Mouse (Mus musculus): Measurements from ENCODE around the gene Sf3a2. TPM values are rescaled to one million over a fixed set of nuclear protein-coding genes. Genes with fewer than 3 reads are reported as not detected.

The Sf3a2 gene
- polyA plus RNA-seq, 1 experiment from 2014 or later, result 51.3 TPM

DNA sequence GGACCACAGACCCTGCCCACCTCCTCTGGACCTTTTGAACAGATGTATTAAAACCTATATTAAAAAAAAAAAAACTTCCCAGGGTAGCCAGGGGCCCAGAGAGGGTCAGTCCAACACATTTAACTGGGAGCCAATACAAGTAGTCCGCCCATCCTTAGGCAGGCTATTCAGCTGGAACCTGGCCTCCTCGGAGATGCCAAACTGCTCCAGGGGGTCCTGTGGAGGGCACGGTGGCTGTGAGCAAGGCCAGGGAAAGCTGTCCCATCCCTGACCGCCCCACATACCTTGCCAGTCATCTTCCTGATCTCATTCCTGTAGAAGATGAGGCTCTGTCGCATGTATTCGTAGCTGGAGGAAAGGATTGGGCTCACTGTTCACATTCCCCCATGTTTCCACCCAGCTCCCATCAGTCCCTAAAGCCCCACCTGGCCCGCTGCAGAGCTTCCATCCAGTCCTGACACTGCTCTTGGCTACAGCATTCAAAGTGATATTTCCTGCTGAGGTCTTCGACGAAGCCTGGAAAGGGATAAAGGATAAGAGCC is 1.6 kb upstream of the Sf3a2 start:
- WGBS, result 85% methylated on average over 9 of the region's 9 CpGs
- Histone ChIP-seq H3K9ac (ENCODE audit: low read length) (peak overlapping the region; percentile 99; the same call in 1 of the 2 replicates), H3K4me1 (ENCODE audit: control insufficient read depth, insufficient read depth, low read length) (peaks cover 26% of the 10 kb centered on the region), H3K4me3 (replicated peaks; ENCODE audit: low read length) (peak overlapping the region; percentile 94; the same call in 1 of the 2 replicates), H3K9me3 (replicated peaks; ENCODE audit: control insufficient read depth, low read length) (no peaks in the 10 kb centered on the region), H3K4me2 (ENCODE audit: low read depth, low read length) (peak overlapping the region; percentile 79; the same call in 1 of the 2 replicates), H3K36me3 (ENCODE audit: control insufficient read depth, insufficient read depth, low read length) (peaks cover 11% of the 10 kb centered on the region; the same call in 1 of the 2 replicates), H3K27me3 (ENCODE audit: control insufficient read depth, insufficient read depth, low read length) (no peaks in the 10 kb centered on the region), H3K27ac (ENCODE audit: low read length) (no peak overlapping the region)
- no peak for ATAC-seq (ENCODE audit: insufficient read depth, low FRiP score)

DNA sequence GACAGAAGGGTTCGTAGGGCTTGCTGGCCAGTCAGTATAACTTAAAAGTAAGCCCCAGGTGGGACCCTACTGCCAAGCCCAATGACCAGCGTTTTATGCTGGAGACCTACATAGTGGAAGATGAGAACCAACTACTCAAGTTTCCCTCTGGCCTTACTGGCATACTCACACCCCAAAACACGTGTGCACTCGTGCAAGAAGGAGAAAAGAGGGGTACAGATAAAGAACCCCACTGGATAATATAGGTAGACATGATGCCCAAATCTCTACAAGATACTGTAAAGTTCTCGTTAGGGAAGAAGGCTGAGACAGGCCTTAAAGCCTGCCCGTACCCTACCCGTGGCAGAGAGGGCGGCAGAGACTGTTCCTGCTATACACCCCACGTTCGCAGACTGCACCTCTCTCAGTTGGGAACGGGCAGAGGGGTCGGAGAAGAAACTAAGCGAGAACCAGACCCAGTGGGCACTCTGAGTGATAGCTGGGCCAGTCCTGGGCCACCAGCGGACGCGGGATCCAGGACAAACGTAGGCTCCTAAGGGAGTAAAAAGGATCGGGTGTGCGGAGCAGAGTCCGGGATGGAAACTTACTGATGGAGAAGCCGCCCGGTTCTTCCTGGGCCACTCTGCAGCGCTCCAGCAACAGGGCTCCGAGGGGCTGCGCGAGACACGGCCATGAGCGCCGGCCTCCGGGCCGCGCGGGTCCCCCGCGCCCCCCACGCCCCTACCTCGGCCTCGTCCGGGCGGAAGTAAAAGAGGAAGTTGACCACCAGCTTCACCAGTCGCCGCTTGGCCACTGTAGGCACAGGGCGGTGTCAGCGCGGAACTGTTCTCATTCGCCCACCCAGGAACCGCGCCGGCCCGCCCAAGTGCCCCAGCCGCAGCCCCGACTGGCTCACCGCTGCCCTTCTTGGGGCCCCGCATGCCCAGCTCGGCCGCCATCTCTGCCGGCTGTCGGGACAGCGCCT is 530 bp upstream of the Sf3a2 start:
- Histone ChIP-seq H3K9me3 (replicated peaks; ENCODE audit: control insufficient read depth, low read length) (no peaks in the 10 kb centered on the region), H3K27ac (ENCODE audit: low read length) (peak overlapping the region; percentile 98), H3K27me3 (ENCODE audit: control insufficient read depth, insufficient read depth, low read length) (no peaks in the 10 kb centered on the region), H3K9ac (ENCODE audit: low read length) (peak overlapping the region; percentile 99), H3K36me3 (ENCODE audit: control insufficient read depth, insufficient read depth, low read length) (peaks cover 12% of the 10 kb centered on the region; the same call in 1 of the 2 replicates), H3K4me1 (ENCODE audit: control insufficient read depth, insufficient read depth, low read length) (peaks cover 21% of the 10 kb centered on the region), H3K4me3 (replicated peaks; ENCODE audit: low read length) (peak overlapping the region; percentile 94), H3K4me2 (ENCODE audit: low read depth, low read length) (peak overlapping the region; percentile 79)
- 3% methylated on average over 48 of the region's 59 CpGs for WGBS
- peak; percentile 42 for ATAC-seq (ENCODE audit: insufficient read depth, low FRiP score)

DNA sequence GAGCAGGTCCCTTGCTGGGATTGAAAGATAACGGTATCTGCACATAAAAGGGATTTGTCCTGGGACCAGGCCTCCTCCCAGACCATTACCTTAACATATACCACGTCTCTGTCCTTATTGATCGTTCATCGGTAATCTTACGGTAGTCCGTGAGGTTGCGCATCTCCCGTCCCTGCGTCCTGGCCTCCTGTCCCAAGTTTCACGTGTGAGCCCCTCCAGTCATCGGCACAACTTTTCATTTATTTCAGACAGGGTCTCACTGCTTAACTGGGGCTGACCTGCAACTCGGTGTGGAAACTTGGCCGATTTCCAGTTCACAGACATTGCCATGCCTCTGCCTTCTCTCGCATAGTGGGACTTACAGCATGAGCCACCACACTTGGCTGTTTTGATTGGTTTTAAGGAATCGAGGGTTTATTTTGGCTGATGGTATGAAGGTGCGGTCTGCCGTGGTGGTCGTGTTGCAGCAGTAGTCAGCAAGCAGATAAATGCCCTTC is 1.1 kb downstream of the Sf3a2 start:
- H3K9ac ChIP-seq (ENCODE audit: low read length), result peak overlapping the region; percentile 99
- H3K27ac ChIP-seq (ENCODE audit: low read length), result peak overlapping the region; percentile 98
- 1% methylated on average over 18 of the region's 18 CpGs for WGBS
- peaks cover 23% of the 10 kb centered on the region for H3K36me3 ChIP-seq (ENCODE audit: control insufficient read depth, insufficient read depth, low read length)
- H3K4me3 ChIP-seq (replicated peaks; ENCODE audit: low read length), result peak overlapping the region; percentile 94
- peaks cover 21% of the 10 kb centered on the region for H3K4me1 ChIP-seq (ENCODE audit: control insufficient read depth, insufficient read depth, low read length)
- no peaks in the 10 kb centered on the region for H3K27me3 ChIP-seq (ENCODE audit: control insufficient read depth, insufficient read depth, low read length)
- ATAC-seq (ENCODE audit: insufficient read depth, low FRiP score), result no peak
- H3K4me2 ChIP-seq (ENCODE audit: low read depth, low read length), result peak overlapping the region; percentile 90
- no peaks in the 10 kb centered on the region for H3K9me3 ChIP-seq (replicated peaks; ENCODE audit: control insufficient read depth, low read length)

DNA sequence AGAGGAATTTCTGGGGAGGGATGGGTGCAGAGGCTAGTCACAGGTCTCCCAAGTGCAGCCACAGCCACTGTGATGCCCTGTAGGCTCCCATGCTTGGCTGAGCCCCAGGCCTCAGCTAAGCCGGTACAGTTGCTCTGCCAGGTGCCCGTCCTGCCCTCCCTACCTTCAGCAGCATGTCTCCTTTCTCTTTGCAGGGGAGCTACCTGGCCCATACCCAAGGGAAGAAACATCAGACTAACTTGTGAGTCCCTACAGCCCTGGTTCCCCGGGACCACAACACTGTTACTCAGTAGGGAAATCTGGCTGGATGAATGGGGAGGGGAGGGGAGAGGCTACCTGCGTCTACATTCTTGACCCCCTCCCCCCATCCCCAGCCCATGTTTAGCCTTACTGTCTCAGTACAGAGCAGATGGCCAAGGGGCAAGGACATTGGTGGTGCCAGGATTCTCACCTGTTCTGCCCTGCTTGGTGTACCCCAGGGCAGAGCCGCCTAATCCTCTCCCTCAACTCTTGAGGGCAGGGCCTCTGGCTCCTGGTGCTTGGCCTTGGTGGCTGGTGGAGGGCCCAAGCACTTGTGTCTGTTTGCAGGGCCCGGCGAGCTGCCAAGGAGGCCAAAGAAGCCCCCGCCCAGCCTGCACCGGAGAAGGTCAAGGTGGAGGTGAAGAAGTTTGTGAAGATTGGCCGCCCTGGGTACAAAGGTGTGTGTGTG is 4.4 kb downstream of the Sf3a2 start:
- Histone ChIP-seq H3K9me3 (replicated peaks; ENCODE audit: control insufficient read depth, low read length) (no peaks in the 10 kb centered on the region), H3K27ac (ENCODE audit: low read length) (no peak overlapping the region)
- ATAC-seq (ENCODE audit: insufficient read depth, low FRiP score), result no peak

DNA sequence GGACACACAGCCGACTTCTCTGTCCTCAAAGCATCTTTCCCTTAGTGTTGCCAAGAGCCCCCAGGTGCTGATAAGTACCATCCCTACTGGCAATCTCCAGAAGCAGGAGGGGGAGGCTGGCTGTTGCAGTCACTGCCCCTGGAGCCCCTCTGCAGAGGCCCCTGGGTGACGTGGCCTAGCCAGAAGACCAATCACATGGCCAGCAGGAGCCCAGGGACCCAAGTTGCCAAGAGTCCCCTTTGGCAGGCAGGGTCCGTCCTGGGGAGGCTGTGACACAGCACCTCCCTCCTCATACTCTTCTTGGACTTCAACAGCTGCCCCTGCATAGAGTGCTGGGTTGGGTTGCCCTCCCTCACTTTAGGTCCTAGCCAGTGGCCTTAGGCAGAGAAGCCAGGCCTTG is 5.0 kb downstream of the Sf3a2 start:
- Histone ChIP-seq H3K4me2 (ENCODE audit: low read depth, low read length) (no peak overlapping the region), H3K27me3 (ENCODE audit: control insufficient read depth, insufficient read depth, low read length) (no peaks in the 10 kb centered on the region), H3K36me3 (ENCODE audit: control insufficient read depth, insufficient read depth, low read length) (peaks cover 26% of the 10 kb centered on the region), H3K4me3 (replicated peaks; ENCODE audit: low read length) (no peak overlapping the region), H3K27ac (ENCODE audit: low read length) (no peak overlapping the region), H3K4me1 (ENCODE audit: control insufficient read depth, insufficient read depth, low read length) (peaks cover 22% of the 10 kb centered on the region), H3K9me3 (replicated peaks; ENCODE audit: control insufficient read depth, low read length) (no peaks in the 10 kb centered on the region), H3K9ac (ENCODE audit: low read length) (no peak overlapping the region)
- no peak for ATAC-seq (ENCODE audit: insufficient read depth, low FRiP score)
- 79% methylated on average over 3 of the region's 3 CpGs for WGBS

More for the DNA sequence above, 4.4 kb downstream of the Sf3a2 start:
- H3K36me3 ChIP-seq (ENCODE audit: control insufficient read depth, insufficient read depth, low read length), result peaks cover 26% of the 10 kb centered on the region
- no peak overlapping the region for H3K9ac ChIP-seq (ENCODE audit: low read length)
- 90% methylated on average over 10 of the region's 10 CpGs for WGBS
- peaks cover 21% of the 10 kb centered on the region for H3K4me1 ChIP-seq (ENCODE audit: control insufficient read depth, insufficient read depth, low read length)
- H3K4me2 ChIP-seq (ENCODE audit: low read depth, low read length), result no peak overlapping the region
- no peak overlapping the region for H3K4me3 ChIP-seq (replicated peaks; ENCODE audit: low read length)
- H3K27me3 ChIP-seq (ENCODE audit: control insufficient read depth, insufficient read depth, low read length), result no peaks in the 10 kb centered on the region

DNA sequence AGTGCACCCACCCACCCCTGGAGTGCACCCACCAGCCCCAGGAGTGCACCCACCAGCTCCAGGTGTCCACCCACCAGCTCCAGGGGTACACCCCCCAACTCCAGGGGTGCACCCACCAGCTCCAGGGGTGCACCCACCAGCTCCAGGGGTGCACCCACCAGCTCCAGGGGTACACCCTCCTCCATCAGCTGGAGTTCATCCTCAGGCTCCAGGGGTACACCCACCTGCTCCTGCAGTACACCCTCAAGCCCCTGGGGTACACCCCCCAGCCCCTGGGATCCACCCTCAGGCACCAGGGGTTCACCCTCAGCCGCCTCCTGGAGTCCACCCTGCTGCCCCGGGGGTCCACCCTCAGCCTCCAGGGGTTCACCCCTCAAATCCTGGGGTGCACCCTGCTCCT is 6.3 kb downstream of the Sf3a2 start:
- Histone ChIP-seq H3K4me1 (ENCODE audit: control insufficient read depth, insufficient read depth, low read length) (peaks cover 27% of the 10 kb centered on the region), H3K9ac (ENCODE audit: low read length) (no peak overlapping the region), H3K27me3 (ENCODE audit: control insufficient read depth, insufficient read depth, low read length) (no peaks in the 10 kb centered on the region), H3K27ac (ENCODE audit: low read length) (no peak overlapping the region), H3K9me3 (replicated peaks; ENCODE audit: control insufficient read depth, low read length) (no peaks in the 10 kb centered on the region), H3K4me3 (replicated peaks; ENCODE audit: low read length) (no peak overlapping the region), H3K4me2 (ENCODE audit: low read depth, low read length) (no peak overlapping the region), H3K36me3 (ENCODE audit: control insufficient read depth, insufficient read depth, low read length) (peaks cover 26% of the 10 kb centered on the region)
- WGBS, result 97% methylated on average over 2 of the region's 2 CpGs
- no peak for ATAC-seq (ENCODE audit: insufficient read depth, low FRiP score)

DNA sequence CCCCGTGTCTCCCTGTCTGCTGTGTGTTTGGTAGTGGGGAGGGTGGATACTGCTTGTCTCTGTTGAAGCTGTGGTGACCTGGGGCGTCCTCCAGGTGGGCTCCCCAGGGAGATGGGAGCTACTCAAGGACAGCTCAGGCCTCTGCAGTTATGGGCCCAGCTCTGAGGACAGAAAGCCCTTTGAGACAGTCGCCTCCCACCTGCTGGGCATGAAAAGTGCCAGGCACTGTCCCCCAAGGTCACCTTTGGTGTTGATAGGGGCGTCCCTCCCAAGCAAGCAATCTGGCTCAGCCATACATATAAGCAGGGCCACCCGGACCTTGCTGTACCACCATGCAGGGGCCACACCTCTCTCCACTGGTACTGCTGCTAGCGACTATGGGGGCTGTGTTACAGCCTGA is 6.9 kb downstream of the Sf3a2 start, which contains the start of gene Amh:
Gene Amh (plus strand): TSS at position 328 of the 400 bp plus-strand sequence.
- Histone ChIP-seq H3K9me3 (replicated peaks; ENCODE audit: control insufficient read depth, low read length) (no peaks in the 10 kb centered on the region), H3K4me3 (replicated peaks; ENCODE audit: low read length) (no peak within 1 kb of the TSS), H3K27me3 (ENCODE audit: control insufficient read depth, insufficient read depth, low read length) (no peaks in the 10 kb centered on the region), H3K4me1 (ENCODE audit: control insufficient read depth, insufficient read depth, low read length) (peaks cover 21% of the 10 kb centered on the region), H3K36me3 (ENCODE audit: control insufficient read depth, insufficient read depth, low read length) (peaks cover 26% of the 10 kb centered on the region), H3K9ac (ENCODE audit: low read length) (peak within 1 kb of the TSS; percentile 7; the same call in 1 of the 2 replicates), H3K4me2 (ENCODE audit: low read depth, low read length) (no peak within 1 kb of the TSS), H3K27ac (ENCODE audit: low read length) (no peak within 1 kb of the TSS)
- ATAC-seq (ENCODE audit: insufficient read depth, low FRiP score), result no peak
- WGBS, result 66% methylated on average over 6 of the region's 6 CpGs

DNA sequence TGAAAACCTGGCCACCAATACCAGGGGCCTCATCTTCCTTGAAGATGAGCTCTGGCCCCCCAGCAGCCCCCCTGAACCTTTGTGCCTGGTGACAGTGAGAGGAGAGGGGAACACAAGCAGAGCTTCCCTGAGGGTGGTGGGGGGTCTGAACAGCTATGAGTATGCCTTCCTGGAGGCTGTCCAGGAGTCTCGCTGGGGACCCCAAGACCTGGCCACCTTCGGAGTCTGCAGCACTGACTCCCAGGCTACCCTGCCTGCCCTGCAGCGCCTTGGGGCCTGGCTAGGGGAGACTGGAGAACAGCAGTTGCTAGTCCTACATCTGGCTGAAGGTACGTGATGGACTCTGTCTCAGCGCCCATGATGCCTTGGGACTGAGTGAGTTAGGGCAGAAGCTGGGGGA is 7.3 kb downstream of the Sf3a2 start:
- no peak overlapping the region for H3K4me2 ChIP-seq (ENCODE audit: low read depth, low read length)
- 81% methylated on average over 4 of the region's 5 CpGs for WGBS

More for the DNA sequence above, 7.3 kb downstream of the Sf3a2 start:
- H3K36me3 ChIP-seq (ENCODE audit: control insufficient read depth, insufficient read depth, low read length), result peaks cover 26% of the 10 kb centered on the region
- peaks cover 21% of the 10 kb centered on the region for H3K4me1 ChIP-seq (ENCODE audit: control insufficient read depth, insufficient read depth, low read length)
- H3K27me3 ChIP-seq (ENCODE audit: control insufficient read depth, insufficient read depth, low read length), result peaks cover 1% of the 10 kb centered on the region; the same call in 1 of the 2 replicates
- no peak overlapping the region for H3K27ac ChIP-seq (ENCODE audit: low read length)
- H3K9ac ChIP-seq (ENCODE audit: low read length), result peak overlapping the region; percentile 7; the same call in 1 of the 2 replicates
- H3K9me3 ChIP-seq (replicated peaks; ENCODE audit: control insufficient read depth, low read length), result no peaks in the 10 kb centered on the region
- no peak overlapping the region for H3K4me3 ChIP-seq (replicated peaks; ENCODE audit: low read length)
- no peak for ATAC-seq (ENCODE audit: insufficient read depth, low FRiP score)
